ENCODE assay signal across 10 mouse cellular contexts in the genomic region with DNA sequence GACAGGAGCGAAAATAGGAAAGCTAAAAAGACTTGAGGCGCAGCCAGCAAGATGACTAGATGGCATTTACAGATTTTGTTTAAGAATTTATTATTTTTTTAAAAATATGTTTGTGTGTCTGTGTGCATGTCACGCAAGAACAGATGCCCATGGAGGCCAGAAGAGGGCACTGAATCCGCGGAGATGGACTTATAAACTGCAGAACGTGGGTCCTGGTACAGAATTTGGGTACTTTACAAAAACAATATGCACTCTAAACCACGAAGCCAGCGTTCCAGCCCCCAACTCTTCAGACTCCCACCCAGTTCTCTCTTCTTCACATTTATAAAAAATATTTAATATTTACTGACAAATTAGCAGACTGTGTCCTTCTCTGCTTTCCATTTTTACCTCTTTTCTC. TPM values are rescaled to one million over a fixed set of nuclear protein-coding genes. Genes with fewer than 3 reads are reported as not detected.
A peak's percentile ranks its signal among the peaks of the same experiment; 100 is the strongest.
DNase-seq lines count a peak whose midpoint lies in the region; ATAC-seq and TF ChIP-seq lines count a peak whose summit lies in the region.
"Had no signal": no experiment of that assay in that cellular context is flagged by ENCODE, and none has a peak within 500 bp of the region (broad histone marks: within the 10 kb centered on the region; RNA-seq: fewer than 3 reads in every experiment).

No protein-coding gene starts in this region.

- H3K4me1 ChIP-seq in hindbrain, embryonic 12.5 days, result peaks cover 24% of the 10 kb centered on the region
- H3K4me1 ChIP-seq in hindbrain, embryonic 14.5 days (replicated peaks; ENCODE audit: control insufficient read depth, insufficient read depth, low read length), result peaks cover 23% of the 10 kb centered on the region
- H3K4me1 ChIP-seq in CH12.LX (ENCODE audit: control insufficient read depth in 1 of 2, insufficient read depth in 2 of 2), result peaks cover 7 to 16% of the 10 kb centered on the region in 2 experiments; a peak in 3 of 4 replicates
- H3K4me1 ChIP-seq in intestine, embryonic 16.5 days (ENCODE audit: control insufficient read depth, insufficient read depth, low read length), result peaks cover 18% of the 10 kb centered on the region

- no peaks in the 10 kb centered on the region for H3K27me3 ChIP-seq in hindbrain, embryonic 12.5 days
- H3K27me3 ChIP-seq in hindbrain, embryonic 14.5 days (ENCODE audit: control insufficient read depth, insufficient read depth, low read length), result no peaks in the 10 kb centered on the region
- H3K27me3 ChIP-seq in CH12.LX (replicated peaks), result no peaks in the 10 kb centered on the region
- no peaks in the 10 kb centered on the region for H3K27me3 ChIP-seq in intestine, embryonic 16.5 days (replicated peaks; ENCODE audit: control insufficient read depth, insufficient read depth, low read length)

- no peak for TF ChIP-seq EP300 in CH12.LX (IDR thresholded peaks at IDR 0.05; ENCODE audit: low read length)

- 0 out of 4 replicates have a peak, but pooled peaks of 1 of the 2 experiments have one; percentile 13 for TF ChIP-seq CTCF in CH12.LX (conservative IDR thresholded peaks at IDR 0.05 in 1 of 2, IDR thresholded peaks at IDR 0.05 in 1 of 2; ENCODE audit: low read depth in 2 of 2, low read length in 2 of 2)

- H3K9ac ChIP-seq in hindbrain, embryonic 12.5 days, result no peak overlapping the region
- no peak overlapping the region for H3K9ac ChIP-seq in hindbrain, embryonic 14.5 days
- H3K9ac ChIP-seq in CH12.LX (ENCODE audit: insufficient read depth, low read depth), result no peak overlapping the region
- H3K9ac ChIP-seq in intestine, embryonic 16.5 days (ENCODE audit: low read depth, low read length), result no peak overlapping the region

- TF ChIP-seq RAD21 in CH12.LX (IDR thresholded peaks at IDR 0.05; ENCODE audit: low read depth, low read length), result no peak

- in situ Hi-C loops in CH12.LX (cut with MboI; ENCODE audit: low pct_ligation_motif_present, low pct_unique_long_range_greater_than_20kb, low sequenced_read_pairs), result no loop called here

- H3K4me3 ChIP-seq in hindbrain, embryonic 12.5 days, result no peak overlapping the region
- H3K4me3 ChIP-seq in hindbrain, embryonic 14.5 days (replicated peaks; ENCODE audit: low read length), result no peak overlapping the region
- H3K4me3 ChIP-seq in CH12.LX (replicated peaks in 1 of 3; ENCODE audit: low read depth in 2 of 3, low read length in 2 of 3, poor library complexity in 1 of 3), result no peak overlapping the region
- H3K4me3 ChIP-seq in intestine, embryonic 16.5 days (ENCODE audit: low read length), result no peak overlapping the region; the same call in 1 of the 2 replicates

- peaks cover 8% of the 10 kb centered on the region for H3K36me3 ChIP-seq in hindbrain, embryonic 12.5 days
- peaks cover 27% of the 10 kb centered on the region for H3K36me3 ChIP-seq in hindbrain, embryonic 14.5 days (replicated peaks; ENCODE audit: control insufficient read depth, insufficient read depth)
- H3K36me3 ChIP-seq in CH12.LX (replicated peaks in 1 of 2; ENCODE audit: control insufficient read depth in 1 of 2, insufficient read depth in 1 of 2, low read length in 1 of 2), result peaks cover 16 to 19% of the 10 kb centered on the region in 2 experiments
- H3K36me3 ChIP-seq in intestine, embryonic 16.5 days (ENCODE audit: control insufficient read depth, insufficient read depth, low read length), result peaks cover under 1% of the 10 kb centered on the region; the same call in 1 of the 2 replicates

- DNase-seq in embryo, embryonic 10.5 days (ENCODE audit: low spot score), result peak; percentile 19
- no peak for DNase-seq in embryo, embryonic 9.5 days (ENCODE audit: extremely low spot score)
- DNase-seq in hindbrain, embryonic 14.5 days (ENCODE audit: low spot score), result no peak
- no peak for DNase-seq in CH12.LX (ENCODE audit: extremely low read depth)
- DNase-seq in spleen, adult 12 weeks (ENCODE audit: low spot score), result no peak
- no peak for DNase-seq in cerebellum, adult 8-10 months
- DNase-seq: gastrocnemius, adult 2 months; kidney, adult 2 months had no signal

- H3K4me2 ChIP-seq in hindbrain, embryonic 12.5 days (replicated peaks), result peak overlapping the region; percentile 63
- no peak overlapping the region for H3K4me2 ChIP-seq in hindbrain, embryonic 14.5 days (replicated peaks)
- H3K4me2 ChIP-seq in CH12.LX (ENCODE audit: insufficient read depth, low read depth, poor library complexity, severe bottlenecking), result peak overlapping the region; percentile 99
- peak overlapping the region; percentile 74; the same call in 1 of the 2 replicates for H3K4me2 ChIP-seq in intestine, embryonic 16.5 days (ENCODE audit: low read depth, low read length)

- H3K27ac ChIP-seq in hindbrain, embryonic 12.5 days, result no peak overlapping the region
- no peak overlapping the region for H3K27ac ChIP-seq in hindbrain, embryonic 14.5 days
- H3K27ac ChIP-seq in CH12.LX (ENCODE audit: insufficient read depth, low read depth), result no peak overlapping the region
- H3K27ac ChIP-seq in intestine, embryonic 16.5 days (ENCODE audit: low read length), result no peak overlapping the region
- H3K27ac ChIP-seq: gastrocnemius, adult 2 months had no signal

- no peak for TF ChIP-seq POLR2A in CH12.LX (IDR thresholded peaks at IDR 0.05; ENCODE audit: low read depth, low read length)

- peaks cover 32% of the 10 kb centered on the region for H3K79me2 ChIP-seq in CH12.LX (replicated peaks; ENCODE audit: control insufficient read depth, extremely low read depth, insufficient read depth, poor library complexity, severe bottlenecking)

- ATAC-seq in hindbrain, embryonic 12.5 days (ENCODE audit: low FRiP score), result no peak
- ATAC-seq in hindbrain, embryonic 14.5 days (ENCODE audit: low FRiP score), result no peak
- ATAC-seq in intestine, embryonic 16.5 days, result no peak

- dilution Hi-C loops in CH12.LX (cut with MboI; ENCODE audit: extremely low pct_ligation_motif_present, extremely low pct_unique_long_range_greater_than_20kb, low sequenced_read_pairs), result no loop called here

- H3K9me3 ChIP-seq in hindbrain, embryonic 12.5 days (replicated peaks), result no peaks in the 10 kb centered on the region
- H3K9me3 ChIP-seq in hindbrain, embryonic 14.5 days (ENCODE audit: control insufficient read depth, low read length), result no peaks in the 10 kb centered on the region
- no peaks in the 10 kb centered on the region for H3K9me3 ChIP-seq in CH12.LX (replicated peaks; ENCODE audit: low read length)
- H3K9me3 ChIP-seq in intestine, embryonic 16.5 days (ENCODE audit: control insufficient read depth, low read length), result no peaks in the 10 kb centered on the region

- WGBS in hindbrain, embryonic 12.5 days, result 78% methylated on average over 8 of the region's 8 CpGs
- WGBS in hindbrain, embryonic 14.5 days, result 78% methylated on average over 8 of the region's 8 CpGs
- WGBS in intestine, embryonic 16.5 days, result 78% methylated on average over 8 of the region's 8 CpGs

TF ChIP-seq in CH12.LX, 34 proteins besides CTCF, POLR2A, EP300 and RAD21 (continues in another document):
- TF ChIP-seq JUN (IDR thresholded peaks at IDR 0.05; ENCODE audit: insufficient read depth, low read depth, low read length), result no peak
- TF ChIP-seq MAZ (IDR thresholded peaks at IDR 0.05; ENCODE audit: low read depth, low read length), result no peak
- TF ChIP-seq GABPA (IDR thresholded peaks at IDR 0.05; ENCODE audit: insufficient replicate concordance, low read depth, low read length), result no peak
- no peak for TF ChIP-seq NELFE (IDR thresholded peaks at IDR 0.05; ENCODE audit: low read depth, low read length)
- no peak for TF ChIP-seq MAX (IDR thresholded peaks at IDR 0.05; ENCODE audit: low read length)
- no peak for TF ChIP-seq NRF1 (IDR thresholded peaks at IDR 0.05; ENCODE audit: low read depth, low read length)
- TF ChIP-seq HCFC1 (IDR thresholded peaks at IDR 0.05; ENCODE audit: low read depth, low read length), result no peak
- TF ChIP-seq SMC3 (IDR thresholded peaks at IDR 0.05; ENCODE audit: low read depth, low read length), result no peak
- TF ChIP-seq ZMIZ1 (IDR thresholded peaks at IDR 0.05; ENCODE audit: low read depth, low read length), result no peak
- TF ChIP-seq MXI1 (IDR thresholded peaks at IDR 0.05; ENCODE audit: low read depth, low read length), result no peak
- TF ChIP-seq USF2 (conservative IDR thresholded peaks at IDR 0.05; ENCODE audit: low read depth, low read length), result no peak
- no peak for TF ChIP-seq ZC3H11A (IDR thresholded peaks at IDR 0.05; ENCODE audit: low read depth, low read length)
- no peak for TF ChIP-seq TBP (conservative IDR thresholded peaks at IDR 0.05; ENCODE audit: low read depth, low read length)
- TF ChIP-seq CHD2 (IDR thresholded peaks at IDR 0.05; ENCODE audit: low read length), result no peak
- TF ChIP-seq ZKSCAN1 (IDR thresholded peaks at IDR 0.05; ENCODE audit: borderline replicate concordance, low read depth, low read length), result no peak
- no peak for TF ChIP-seq POLR2AphosphoS2 (IDR thresholded peaks at IDR 0.05; ENCODE audit: low read depth, low read length)
- no peak for TF ChIP-seq MYC (IDR thresholded peaks at IDR 0.05; ENCODE audit: low read depth, low read length)
- TF ChIP-seq ZNF384 (IDR thresholded peaks at IDR 0.05; ENCODE audit: low read depth, low read length), result no peak

RNA-seq across cellular contexts. Expression of a gene that starts 1.2 kb away (rescaled TPM):
- 47.6 and 49.9 TPM in 2 replicates for polyA plus RNA-seq in hindbrain, embryonic 12.5 days (2016; fragmentation: Nextera tagmentation; extraction: Ambion mirVana)
- polyA plus RNA-seq in hindbrain, embryonic 14.5 days (2014; fragmentation: Nextera tagmentation; extraction: Ambion mirVana), result 60.8 and 65.5 TPM in 2 replicates
- total RNA-seq in CH12.LX (2012; rRNA removed) (9.8 and 11.3 TPM in 2 replicates), CH12.LX (2014; rRNA removed) (9.0 and 9.3 TPM in 2 replicates)
- 10.6 and 13.4 TPM in 2 replicates for polyA plus RNA-seq in CH12.LX (2012; ENCODE audit: insufficient read length, low read depth)
- 26.5 and 27.0 TPM in 2 replicates for polyA plus RNA-seq in intestine, embryonic 16.5 days (2015; fragmentation: Nextera tagmentation; extraction: Ambion mirVana)

RNA-seq across cellular contexts. Expression of a gene that starts 20.5 kb away (rescaled TPM):
- polyA plus RNA-seq in hindbrain, embryonic 12.5 days (2016; fragmentation: Nextera tagmentation; extraction: Ambion mirVana), result 42.9 and 46.4 TPM in 2 replicates
- polyA plus RNA-seq in hindbrain, embryonic 14.5 days (2014; fragmentation: Nextera tagmentation; extraction: Ambion mirVana), result 39.8 and 46.8 TPM in 2 replicates
- total RNA-seq in CH12.LX (2012; rRNA removed) (1.1 and 1.7 TPM in 2 replicates), CH12.LX (2014; rRNA removed) (5.0 and 6.6 TPM in 2 replicates)
- polyA plus RNA-seq in CH12.LX (2012; ENCODE audit: insufficient read length, low read depth), result 3.4 and 4.1 TPM in 2 replicates
- 3.0 and 3.4 TPM in 2 replicates for polyA plus RNA-seq in intestine, embryonic 16.5 days (2015; fragmentation: Nextera tagmentation; extraction: Ambion mirVana)

RNA-seq across cellular contexts. Expression of a gene that starts 40.8 kb away (rescaled TPM):
- 18.4 and 18.7 TPM in 2 replicates for polyA plus RNA-seq in hindbrain, embryonic 12.5 days (2016; fragmentation: Nextera tagmentation; extraction: Ambion mirVana)
- polyA plus RNA-seq in hindbrain, embryonic 14.5 days (2014; fragmentation: Nextera tagmentation; extraction: Ambion mirVana), result 20.1 and 20.6 TPM in 2 replicates
- total RNA-seq in CH12.LX (2012; rRNA removed) (4.7 and 6.2 TPM in 2 replicates), CH12.LX (2014; rRNA removed) (6.5 and 9.0 TPM in 2 replicates)
- 9.4 and 9.5 TPM in 2 replicates for polyA plus RNA-seq in CH12.LX (2012; ENCODE audit: insufficient read length, low read depth)
- polyA plus RNA-seq in intestine, embryonic 16.5 days (2015; fragmentation: Nextera tagmentation; extraction: Ambion mirVana), result 8.2 and 9.8 TPM in 2 replicates
